Mouse (Mus musculus): ENCODE results near the gene Gosr2. TPM values are rescaled to one million over a fixed set of nuclear protein-coding genes. Genes with fewer than 3 reads are reported as not detected.

Gene Gosr2
- polyA plus RNA-seq, 1 experiment from 2014 or later: 97.2 TPM

DNA sequence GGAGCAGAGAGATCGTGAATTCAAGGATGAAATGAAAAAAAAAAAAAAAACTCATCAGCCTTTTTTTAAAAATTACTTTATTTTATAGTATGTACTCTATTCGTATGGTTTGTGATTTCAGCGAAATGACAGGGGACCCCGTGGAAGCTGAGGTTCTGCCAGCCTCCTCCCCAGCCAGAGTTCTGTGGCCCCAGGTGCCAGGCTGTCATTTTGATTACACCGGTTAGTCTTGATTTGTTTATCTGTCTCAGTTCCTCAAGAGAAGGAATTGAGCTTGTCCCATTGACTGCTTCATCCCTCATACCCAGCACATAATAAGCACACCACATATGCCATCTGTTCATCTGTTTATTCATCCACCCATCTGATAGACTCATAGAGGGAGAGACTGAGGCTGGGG, 21.7 kb upstream of the Gosr2 start:
- Histone ChIP-seq H3K9me3 (replicated peaks) (no peaks in the 10 kb centered on the region), H3K4me3 (no peak overlapping the region), H3K27me3 (no peaks in the 10 kb centered on the region), H3K4me1 (peaks cover 14% of the 10 kb centered on the region), H3K9ac (no peak overlapping the region), H3K4me2 (replicated peaks) (no peak overlapping the region), H3K36me3 (no peaks in the 10 kb centered on the region), H3K27ac (no peak overlapping the region)
- 79% methylated on average over 5 of the region's 5 CpGs for WGBS
- ATAC-seq (ENCODE audit: low FRiP score): no peak

DNA sequence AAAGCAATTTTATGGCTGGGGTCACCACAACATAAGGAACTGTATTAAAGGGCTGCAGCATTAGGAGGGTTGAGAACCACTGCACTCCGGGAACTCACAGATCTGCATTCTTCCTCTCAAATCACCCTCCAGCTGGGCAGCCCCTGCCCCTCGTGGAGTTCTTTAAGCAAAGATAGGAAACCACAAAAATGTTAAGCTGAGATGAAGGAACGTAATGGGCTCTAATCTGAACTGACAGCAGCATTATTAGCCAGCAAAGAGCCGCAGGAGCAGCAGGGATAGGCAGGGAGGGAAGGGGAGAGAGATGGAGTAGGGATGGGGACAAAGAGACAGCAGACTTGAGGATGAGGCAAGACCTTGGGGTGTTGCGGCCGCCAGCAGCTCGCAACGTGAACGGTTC, 19.3 kb upstream of the Gosr2 start:
- H3K36me3 ChIP-seq: 0 out of 2 replicates have a peak, but pooled peaks cover 4% of the 10 kb centered on the region
- H3K9ac ChIP-seq: no peak overlapping the region; the same call in 1 of the 2 replicates
- WGBS: 62% methylated on average over 9 of the region's 9 CpGs
- ATAC-seq (ENCODE audit: low FRiP score): no peak
- peaks cover 7% of the 10 kb centered on the region for H3K4me1 ChIP-seq
- H3K27ac ChIP-seq: no peak overlapping the region
- no peak overlapping the region for H3K4me3 ChIP-seq
- H3K4me2 ChIP-seq (replicated peaks): no peak overlapping the region
- H3K27me3 ChIP-seq: no peaks in the 10 kb centered on the region
- H3K9me3 ChIP-seq (replicated peaks): 0 out of 2 replicates have a peak, but pooled peaks cover 3% of the 10 kb centered on the region

DNA sequence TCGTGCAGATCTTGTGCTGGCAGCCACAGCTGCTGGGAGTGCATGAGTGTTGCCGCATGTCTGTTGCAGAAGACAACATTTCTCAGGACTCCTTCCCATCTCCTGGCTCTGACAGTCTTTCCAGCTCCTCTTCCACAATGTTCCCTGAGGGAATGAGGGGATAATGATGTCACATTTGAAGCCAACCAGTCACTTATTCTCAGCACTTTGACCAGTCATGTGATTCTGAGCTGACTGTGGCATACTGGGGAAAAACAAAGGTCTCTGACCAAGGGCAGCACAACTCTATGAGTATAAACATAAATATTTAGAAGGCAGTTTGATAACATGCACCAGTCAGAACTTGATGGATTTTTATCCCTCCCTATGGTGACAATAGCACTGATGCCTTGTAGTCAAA, 16.4 kb upstream of the Gosr2 start:
- no peak for ATAC-seq (ENCODE audit: low FRiP score)
- no peaks in the 10 kb centered on the region for H3K4me1 ChIP-seq
- no peak overlapping the region for H3K4me3 ChIP-seq
- no peak overlapping the region for H3K9ac ChIP-seq
- no peaks in the 10 kb centered on the region for H3K27me3 ChIP-seq
- 83% methylated on average over 2 of the region's 2 CpGs for WGBS
- no peak overlapping the region for H3K4me2 ChIP-seq (replicated peaks)
- H3K9me3 ChIP-seq (replicated peaks): 0 out of 2 replicates have a peak, but pooled peaks cover 3% of the 10 kb centered on the region
- no peak overlapping the region for H3K27ac ChIP-seq
- 0 out of 2 replicates have a peak, but pooled peaks cover 4% of the 10 kb centered on the region for H3K36me3 ChIP-seq

DNA sequence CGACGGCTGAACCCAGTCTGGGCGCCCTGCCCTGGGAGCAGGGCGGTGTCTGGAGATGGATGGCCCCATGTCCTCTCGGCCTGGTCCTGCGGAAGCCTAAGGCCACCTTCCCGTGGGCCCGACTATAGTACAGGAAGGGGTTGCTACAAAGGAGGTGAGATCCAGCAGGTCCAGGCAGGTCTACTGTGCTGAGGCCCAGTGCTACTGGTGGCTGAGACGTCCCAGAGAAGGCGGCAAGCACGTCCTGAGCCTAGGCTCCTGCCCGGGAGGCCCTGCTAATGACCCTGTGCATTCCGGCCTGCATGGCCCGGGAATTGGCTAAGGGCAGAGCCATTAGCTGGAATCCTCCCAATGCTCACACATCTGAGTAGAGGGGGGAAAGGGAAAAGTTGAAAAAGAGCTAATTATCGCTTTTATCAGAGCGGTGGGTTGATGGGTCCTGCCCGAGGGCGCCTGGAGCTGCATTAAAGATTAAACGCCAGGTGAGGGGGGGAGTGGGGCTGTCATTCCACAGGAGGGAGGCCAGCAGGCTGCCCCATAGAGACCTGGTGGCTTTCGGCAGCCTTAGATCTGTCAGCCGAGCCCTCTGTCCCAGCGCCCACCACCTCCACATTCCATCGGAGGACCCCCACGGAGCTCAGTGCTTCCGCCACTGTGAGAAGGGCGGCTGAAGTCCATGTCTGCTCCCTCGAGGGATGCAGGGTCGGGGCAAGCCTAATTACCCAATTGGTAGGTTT, 14.3 kb upstream of the Gosr2 start:
- ATAC-seq (ENCODE audit: low FRiP score): no peak
- Histone ChIP-seq H3K4me2 (replicated peaks) (no peak overlapping the region), H3K4me1 (no peaks in the 10 kb centered on the region), H3K4me3 (no peak overlapping the region), H3K27me3 (no peaks in the 10 kb centered on the region), H3K27ac (no peak overlapping the region), H3K9ac (no peak overlapping the region), H3K36me3 (0 out of 2 replicates have a peak, but pooled peaks cover 4% of the 10 kb centered on the region), H3K9me3 (replicated peaks) (0 out of 2 replicates have a peak, but pooled peaks cover 3% of the 10 kb centered on the region)
- WGBS: 61% methylated on average over 28 of the region's 28 CpGs

DNA sequence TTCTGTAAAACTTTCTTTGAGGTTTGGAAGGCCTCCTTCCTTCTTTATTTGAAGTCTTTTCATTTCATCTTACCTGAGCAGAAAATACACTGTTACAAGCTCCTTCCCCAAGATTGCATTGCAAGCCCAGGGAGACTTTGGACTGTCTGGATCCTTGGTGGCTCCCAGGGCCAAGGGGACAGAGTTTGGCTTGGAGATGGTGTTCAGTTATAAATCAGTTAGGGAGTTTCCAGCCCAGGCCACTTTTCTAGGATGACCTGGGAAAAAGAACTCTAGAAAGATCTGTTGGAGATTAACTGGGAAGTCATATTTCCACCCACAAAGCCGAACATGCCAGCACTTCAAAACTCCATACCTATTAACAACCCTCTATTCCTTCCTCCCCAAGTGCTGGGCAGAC, 12.3 kb upstream of the Gosr2 start:
- Histone ChIP-seq H3K9ac (no peak overlapping the region), H3K27ac (no peak overlapping the region), H3K27me3 (no peaks in the 10 kb centered on the region), H3K4me2 (replicated peaks) (no peak overlapping the region), H3K36me3 (0 out of 2 replicates have a peak, but pooled peaks cover 4% of the 10 kb centered on the region), H3K4me3 (no peak overlapping the region), H3K9me3 (replicated peaks) (0 out of 2 replicates have a peak, but pooled peaks cover 3% of the 10 kb centered on the region), H3K4me1 (no peaks in the 10 kb centered on the region)
- WGBS: 87% methylated on average over 1 of the region's 1 CpGs
- ATAC-seq (ENCODE audit: low FRiP score): no peak

DNA sequence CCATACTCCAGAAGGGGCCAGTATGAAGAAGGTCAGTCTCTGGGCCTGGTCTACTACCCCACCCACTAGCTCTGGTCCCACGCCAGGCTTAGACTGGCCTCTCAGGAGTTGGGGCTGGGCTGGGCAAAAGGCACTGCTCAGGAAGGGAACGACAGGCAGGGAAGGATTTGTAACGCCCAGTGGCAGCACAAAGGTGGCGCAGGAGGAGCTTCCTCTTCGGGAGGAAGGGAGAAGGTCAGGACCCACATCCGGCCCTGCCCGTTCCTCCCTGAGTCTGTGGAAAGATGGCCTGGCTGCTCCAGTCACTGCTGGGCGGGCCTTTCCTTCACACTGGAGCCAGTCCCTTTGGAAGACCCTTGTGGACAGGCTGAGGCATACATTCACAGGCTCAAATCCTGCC, 9.3 kb upstream of the Gosr2 start:
- Histone ChIP-seq H3K36me3 (0 out of 2 replicates have a peak, but pooled peaks cover 5% of the 10 kb centered on the region), H3K9ac (no peak overlapping the region), H3K9me3 (replicated peaks) (no peaks in the 10 kb centered on the region), H3K4me3 (no peak overlapping the region), H3K4me2 (replicated peaks) (no peak overlapping the region), H3K4me1 (no peaks in the 10 kb centered on the region), H3K27me3 (no peaks in the 10 kb centered on the region), H3K27ac (no peak overlapping the region)
- WGBS: 52% methylated on average over 8 of the region's 8 CpGs
- no peak for ATAC-seq (ENCODE audit: low FRiP score)

DNA sequence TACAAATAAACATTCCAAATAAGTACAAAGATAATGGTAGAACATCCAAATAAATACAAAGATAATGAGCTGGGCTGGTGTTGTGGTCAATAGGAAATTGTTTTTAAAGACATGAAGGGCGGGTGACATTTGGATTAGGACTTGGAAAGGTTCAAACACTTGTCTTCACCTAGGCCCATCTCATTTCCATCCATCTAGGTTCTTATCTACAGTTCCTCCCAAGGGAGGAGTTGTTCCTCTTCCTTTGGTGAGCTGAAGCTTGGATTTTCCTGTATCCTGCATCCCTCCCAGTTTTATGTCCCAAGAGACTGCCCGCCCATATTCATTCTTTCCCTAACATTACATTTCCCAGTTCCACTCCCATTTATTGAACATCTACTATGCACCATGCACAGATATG, 528 bp upstream of the Gosr2 start:
- 71% methylated on average over 2 of the region's 2 CpGs for WGBS
- no peak for ATAC-seq (ENCODE audit: low FRiP score)
- Histone ChIP-seq H3K4me1 (peaks cover 7% of the 10 kb centered on the region; the same call in 1 of the 2 replicates), H3K4me3 (peak overlapping the region; percentile 93), H3K27me3 (no peaks in the 10 kb centered on the region), H3K9ac (peak overlapping the region; percentile 89), H3K36me3 (no peaks in the 10 kb centered on the region), H3K27ac (peak overlapping the region; percentile 94), H3K4me2 (replicated peaks) (peak overlapping the region; percentile 63), H3K9me3 (replicated peaks) (no peaks in the 10 kb centered on the region)

DNA sequence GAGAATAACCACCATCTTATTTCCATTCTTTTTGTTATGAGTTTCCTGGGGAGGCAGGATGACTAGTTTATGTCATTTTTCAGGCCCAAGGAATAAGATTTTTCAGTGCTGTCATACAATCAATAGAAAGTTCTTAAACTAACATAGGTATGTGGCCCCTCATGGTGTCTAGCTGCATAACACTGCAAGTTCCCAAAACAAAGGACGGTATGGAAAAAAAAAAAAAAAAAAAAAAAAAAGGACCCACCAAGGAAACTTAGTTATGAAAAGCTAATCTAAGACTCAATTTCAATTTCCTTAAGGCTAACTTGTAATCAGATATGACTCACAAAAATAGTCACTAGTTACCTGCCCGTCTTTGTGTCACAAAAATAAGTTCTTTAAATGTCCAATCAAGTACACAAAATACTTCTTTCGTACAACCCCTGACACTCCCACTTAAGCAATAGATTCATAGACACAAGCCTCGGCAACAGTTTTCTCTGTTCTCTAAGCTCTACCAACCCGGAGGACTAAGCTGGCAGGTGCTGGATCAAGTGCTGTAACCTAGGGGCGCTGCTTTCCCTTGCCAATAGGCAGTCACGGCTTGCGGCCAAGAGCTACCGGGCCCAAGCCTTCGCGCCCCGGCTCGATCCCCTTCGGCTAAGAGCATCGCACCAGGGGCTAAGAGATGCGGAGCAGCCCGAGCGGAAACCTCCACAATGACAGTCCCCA, 690 bp downstream of the Gosr2 start:
- Histone ChIP-seq H3K27me3 (no peaks in the 10 kb centered on the region), H3K9me3 (replicated peaks) (no peaks in the 10 kb centered on the region), H3K9ac (peak overlapping the region; percentile 89), H3K4me1 (peaks cover 7% of the 10 kb centered on the region; the same call in 1 of the 2 replicates), H3K36me3 (no peaks in the 10 kb centered on the region), H3K4me2 (replicated peaks) (peak overlapping the region; percentile 63), H3K27ac (peak overlapping the region; percentile 94), H3K4me3 (peak overlapping the region; percentile 93)
- no peak; the same call in 1 of the 2 replicates for ATAC-seq (ENCODE audit: low FRiP score)
- 3% methylated on average over 18 of the region's 18 CpGs for WGBS

DNA sequence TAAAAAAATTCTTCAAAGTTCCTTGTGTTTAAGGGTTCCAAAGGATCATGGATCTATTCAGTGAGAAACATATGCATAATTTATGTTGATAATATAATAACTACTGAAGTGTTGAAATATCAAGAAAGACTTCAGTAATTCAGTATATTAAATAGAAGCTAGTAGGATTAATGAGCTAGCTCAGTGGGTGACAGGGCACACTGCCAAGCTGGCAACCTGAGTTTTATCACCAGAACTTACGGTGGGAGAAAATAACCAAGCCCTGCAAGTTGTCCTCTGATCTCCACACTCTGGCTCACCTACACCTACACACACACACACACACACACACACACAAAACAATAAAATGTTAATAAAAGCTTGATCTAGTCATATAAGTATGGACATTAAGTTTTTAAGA, 4.5 kb downstream of the Gosr2 start:
- H3K27ac ChIP-seq: no peak overlapping the region
- ATAC-seq (ENCODE audit: low FRiP score): no peak
- no peak overlapping the region for H3K4me2 ChIP-seq (replicated peaks)
- no peak overlapping the region for H3K4me3 ChIP-seq
- H3K36me3 ChIP-seq: peaks cover 4% of the 10 kb centered on the region; the same call in 1 of the 2 replicates
- no peaks in the 10 kb centered on the region for H3K27me3 ChIP-seq
- 78% methylated on average over 1 of the region's 1 CpGs for WGBS
- peaks cover 7% of the 10 kb centered on the region; the same call in 1 of the 2 replicates for H3K4me1 ChIP-seq
- H3K9me3 ChIP-seq (replicated peaks): no peaks in the 10 kb centered on the region
- no peak overlapping the region for H3K9ac ChIP-seq

DNA sequence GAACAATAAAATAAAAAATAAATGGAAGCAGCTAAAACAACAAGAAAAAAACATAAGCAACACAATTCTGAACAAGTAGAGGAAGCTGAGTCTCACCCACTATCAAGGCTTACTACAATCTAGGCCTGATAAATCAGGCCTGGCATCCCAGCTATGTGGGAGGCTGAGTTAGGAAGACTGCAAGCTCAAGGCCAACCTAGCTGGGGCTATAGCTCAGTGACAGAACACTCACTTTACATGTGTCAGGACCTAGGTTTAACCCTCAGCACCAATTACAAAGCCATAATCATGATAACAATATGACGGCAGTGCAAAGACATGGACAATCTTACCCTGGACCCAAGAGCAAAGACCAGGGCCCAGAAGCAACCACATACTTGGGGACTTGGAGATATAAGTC, 6.7 kb downstream of the Gosr2 start:
- H3K4me2 ChIP-seq (replicated peaks): no peak overlapping the region
- H3K9me3 ChIP-seq (replicated peaks): no peaks in the 10 kb centered on the region
- H3K27me3 ChIP-seq: no peaks in the 10 kb centered on the region
- no peak overlapping the region for H3K9ac ChIP-seq
- no peak overlapping the region for H3K27ac ChIP-seq
- no peak overlapping the region for H3K4me3 ChIP-seq
- 91% methylated on average over 1 of the region's 1 CpGs for WGBS
- H3K36me3 ChIP-seq: peaks cover 25% of the 10 kb centered on the region
- ATAC-seq (ENCODE audit: low FRiP score): no peak
- peaks cover 4% of the 10 kb centered on the region; the same call in 1 of the 2 replicates for H3K4me1 ChIP-seq

DNA sequence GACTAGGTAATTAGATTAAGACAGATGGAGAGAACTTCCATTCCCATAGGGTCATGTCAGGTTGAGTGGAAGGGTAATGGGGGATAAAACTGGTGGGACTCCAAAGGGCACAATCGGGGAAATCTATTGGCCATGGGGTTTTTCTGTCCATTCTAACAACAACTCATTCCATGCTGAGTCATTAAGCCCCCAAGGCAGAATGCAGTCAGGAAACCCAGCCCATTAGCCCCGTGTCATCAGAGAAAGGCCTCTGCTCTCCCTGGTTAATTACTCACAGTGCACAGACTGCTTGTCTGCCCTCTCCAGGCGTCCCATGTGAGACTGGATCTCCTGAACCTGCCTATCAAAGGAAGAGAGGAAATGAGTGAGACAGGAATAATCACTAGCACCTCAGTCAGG, 8.7 kb downstream of the Gosr2 start:
- Histone ChIP-seq H3K4me1 (no peaks in the 10 kb centered on the region), H3K27me3 (no peaks in the 10 kb centered on the region), H3K9ac (no peak overlapping the region), H3K36me3 (peaks cover 45% of the 10 kb centered on the region), H3K4me2 (replicated peaks) (no peak overlapping the region), H3K4me3 (no peak overlapping the region), H3K9me3 (replicated peaks) (no peaks in the 10 kb centered on the region), H3K27ac (no peak overlapping the region)
- WGBS: 33% methylated on average over 3 of the region's 3 CpGs
- ATAC-seq (ENCODE audit: low FRiP score): no peak

DNA sequence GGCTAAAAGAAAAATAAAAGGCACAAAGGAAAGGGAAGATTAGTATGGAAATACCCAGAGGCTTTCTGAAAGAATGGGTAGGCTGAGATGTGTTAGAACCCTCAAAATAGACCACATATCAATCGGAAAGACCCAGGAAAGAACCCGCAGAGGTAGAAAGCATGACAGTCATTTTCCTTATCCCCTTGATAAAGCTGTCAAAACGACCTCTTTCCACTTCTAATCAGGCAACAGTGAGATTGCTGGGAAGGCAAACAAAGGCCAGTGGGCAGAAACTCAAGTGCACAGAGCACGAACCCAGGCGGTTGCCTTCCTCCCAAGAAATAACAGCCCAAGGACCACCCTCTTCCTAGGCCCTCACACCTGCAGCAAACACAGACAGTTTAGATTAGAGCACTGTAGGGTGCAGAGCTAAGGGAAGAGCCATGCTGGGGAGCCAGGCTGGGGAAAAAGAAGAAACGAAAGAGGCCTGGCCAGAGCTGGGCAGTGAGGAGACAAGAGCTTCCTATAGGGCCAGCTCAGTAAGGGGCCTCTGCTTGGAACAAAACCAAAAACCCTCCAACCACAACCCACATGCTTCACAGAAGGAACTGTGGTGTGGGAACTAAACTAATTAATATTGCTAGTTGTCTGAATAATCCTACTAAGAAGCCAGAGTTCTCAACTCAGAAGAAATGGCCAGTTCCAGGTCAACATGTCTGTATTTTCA, 9.3 kb downstream of the Gosr2 start:
- no peak overlapping the region for H3K4me2 ChIP-seq (replicated peaks)

More for the DNA sequence above, 9.3 kb downstream of the Gosr2 start:
- ATAC-seq (ENCODE audit: low FRiP score): no peak
- Histone ChIP-seq H3K27me3 (no peaks in the 10 kb centered on the region), H3K36me3 (peaks cover 50% of the 10 kb centered on the region), H3K4me3 (no peak overlapping the region), H3K27ac (no peak overlapping the region), H3K9ac (no peak overlapping the region), H3K4me1 (no peaks in the 10 kb centered on the region), H3K9me3 (replicated peaks) (no peaks in the 10 kb centered on the region)
- 71% methylated on average over 6 of the region's 6 CpGs for WGBS

Measured in hindbrain, embryonic 12.5 days (tissue).